Mouse (Mus musculus) G1E (cell line): Measurements from ENCODE around the gene Wdr61.

Experiments
- CTCF ChIP-seq: IDR thresholded peaks from 2 replicates; pipeline ENCODE4 v1.5.1; 2012; ENCODE audit warnings: low read depth, low read length, inconsistent platforms, mixed read lengths
- GATA2 ChIP-seq: IDR thresholded peaks from 2 replicates; pipeline ENCODE4 v1.6.1; 2012; ENCODE audit warnings: low read depth, low read length, inconsistent platforms, borderline replicate concordance
- TAL1 ChIP-seq: conservative IDR thresholded peaks from 2 replicates; pipeline ENCODE4 v1.6.1; 2012; ENCODE audit warnings: low read depth, low read length, inconsistent platforms, mixed read lengths

DNA sequence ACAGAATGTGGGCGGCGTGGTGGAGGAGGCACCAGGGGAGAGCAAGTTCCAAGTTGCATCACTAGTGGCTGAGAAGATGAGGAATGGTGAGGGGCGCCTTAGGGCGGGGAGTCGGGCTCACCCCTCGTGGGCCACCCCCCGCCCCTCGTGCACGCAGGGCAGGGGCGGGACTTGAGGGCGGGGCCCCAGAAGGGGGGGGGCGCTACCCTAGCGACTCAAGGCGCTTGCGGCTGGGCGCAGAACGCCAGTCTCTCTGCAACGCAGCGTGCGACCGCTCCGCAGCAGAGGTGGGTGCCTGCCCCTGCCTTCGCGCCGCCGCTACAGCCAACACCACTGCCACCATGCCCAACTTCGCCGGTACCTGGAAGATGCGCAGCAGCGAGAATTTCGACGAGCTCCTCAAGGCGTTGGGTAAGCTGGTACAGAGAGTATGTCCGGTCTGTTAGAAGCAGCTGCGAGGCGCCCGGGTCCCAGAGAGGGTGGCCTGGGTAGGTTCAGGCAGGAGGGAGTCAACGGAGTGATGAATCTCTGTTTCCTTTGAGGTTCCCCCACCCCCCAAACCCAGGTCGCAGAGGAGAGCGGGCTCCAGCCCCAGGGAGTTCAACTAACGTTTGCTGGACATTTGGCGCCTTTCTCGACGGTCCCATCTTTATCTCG, 30.4 kb upstream of the Wdr61 start, which contains the start of gene Crabp1:
- TF ChIP-seq CTCF (no peak), GATA2 (no peak), TAL1 (no peak)
